Mouse (Mus musculus): ENCODE measurements around the gene Ppp2r5a.

The Ppp2r5a gene

DNA sequence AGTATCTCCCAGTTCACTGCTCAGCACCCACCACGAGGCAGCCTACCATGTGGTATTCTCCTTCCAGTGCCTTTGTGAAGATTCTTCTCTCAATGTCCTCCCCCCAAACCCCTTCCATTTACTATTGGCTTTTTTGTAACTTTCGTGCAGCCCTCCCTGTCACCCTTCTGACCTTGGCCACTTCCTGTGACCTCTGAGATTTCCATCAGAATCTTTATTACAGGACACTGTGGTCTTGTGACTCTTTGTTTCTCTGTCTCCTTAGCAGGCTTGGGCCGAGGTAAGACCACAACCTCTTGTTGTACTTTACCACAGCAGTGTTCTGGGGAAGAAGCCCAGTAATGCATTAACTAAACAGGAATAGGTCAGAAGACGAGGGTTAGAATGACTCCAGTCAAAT, 15.9 kb upstream of the Ppp2r5a start:
- DNase-seq (ENCODE audit: inconsistent ontology term), result no peak

DNA sequence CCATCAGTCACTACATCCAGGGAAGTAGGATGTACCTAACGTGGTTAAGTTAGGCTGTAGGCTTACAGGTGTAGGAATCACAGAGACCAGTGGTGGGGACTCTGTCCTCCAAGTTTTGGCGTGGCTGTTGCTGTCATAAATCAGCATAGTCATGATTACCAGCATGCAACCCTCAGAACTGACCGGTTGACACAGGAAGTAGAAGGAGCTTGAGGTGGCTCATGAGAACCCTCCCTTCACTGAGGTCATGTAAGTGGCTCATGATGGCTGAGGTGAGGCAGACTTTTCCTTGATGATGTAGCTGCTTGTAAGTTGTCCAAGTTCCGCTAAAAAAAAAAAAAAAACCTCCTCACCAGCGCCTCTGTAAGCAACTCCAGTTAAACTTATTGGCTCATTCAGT, 14.0 kb upstream of the Ppp2r5a start:
- DNase-seq (ENCODE audit: inconsistent ontology term), result no peak

GRCm38 (mm10) chr1:191416611-191417010, 13.5 kb upstream of the Ppp2r5a start:
- DNase-seq (ENCODE audit: inconsistent ontology term), result peak; percentile 91

GRCm38 (mm10) chr1:191414432-191414831, 11.4 kb upstream of the Ppp2r5a start:
- no peak for DNase-seq (ENCODE audit: inconsistent ontology term)

GRCm38 (mm10) chr1:191413691-191414415, 10.8 kb upstream of the Ppp2r5a start:
- no peak for DNase-seq (ENCODE audit: inconsistent ontology term)

GRCm38 (mm10) chr1:191410294-191411036, 7.4 kb upstream of the Ppp2r5a start:
- DNase-seq (ENCODE audit: inconsistent ontology term), result no peak

- no peak for DNase-seq (ENCODE audit: inconsistent ontology term)
Observed at GRCm38 (mm10) chr1:191407246-191407645, 4.2 kb upstream of the Ppp2r5a start.

DNA sequence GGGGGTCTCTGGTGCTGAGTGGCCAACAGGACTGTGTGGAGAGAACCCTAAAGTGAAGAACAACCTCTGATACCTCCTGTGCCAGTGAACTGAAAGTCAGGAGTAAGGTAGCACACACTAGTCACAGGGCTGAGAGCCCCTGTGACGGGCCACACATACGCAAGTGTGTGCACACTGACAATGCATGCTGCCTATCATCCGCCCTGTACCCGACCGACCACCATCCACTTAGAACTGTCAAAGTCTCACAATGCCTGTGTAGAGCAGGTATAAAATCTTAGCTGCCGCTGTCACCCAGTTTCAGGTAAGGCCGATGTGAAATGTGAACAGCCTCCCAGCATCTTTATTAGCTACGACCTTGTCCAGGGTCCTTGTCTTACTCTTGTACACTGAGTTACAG, 3.4 kb upstream of the Ppp2r5a start:
- no peak for DNase-seq (ENCODE audit: inconsistent ontology term)

- no peak for DNase-seq (ENCODE audit: inconsistent ontology term)
Observed at GRCm38 (mm10) chr1:191404721-191405329, 1.8 kb upstream of the Ppp2r5a start.

DNA sequence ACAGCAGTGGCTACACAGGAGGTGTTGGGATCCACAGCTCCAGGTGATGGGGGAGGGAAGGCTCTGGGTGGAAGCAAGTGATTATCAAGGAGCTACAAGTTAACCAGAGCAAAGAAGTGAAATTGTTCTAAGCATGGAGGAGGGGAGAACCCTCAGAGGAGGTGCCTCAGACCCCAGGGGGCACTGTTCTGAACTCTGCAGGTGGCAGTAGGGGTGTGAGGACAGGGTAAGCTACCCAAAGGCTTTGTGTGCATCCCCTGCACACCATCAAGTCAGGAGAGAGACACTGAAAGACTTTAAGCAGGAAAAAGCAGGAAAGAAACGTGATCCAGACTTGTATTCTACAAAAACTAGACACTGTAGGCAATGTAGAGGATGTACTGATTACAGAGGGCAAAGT, 1.2 kb upstream of the Ppp2r5a start:
- no peak for DNase-seq (ENCODE audit: inconsistent ontology term)

- no peak for DNase-seq (ENCODE audit: inconsistent ontology term)
Observed at GRCm38 (mm10) chr1:191402506-191402905, 566 bp downstream of the Ppp2r5a start.

DNA sequence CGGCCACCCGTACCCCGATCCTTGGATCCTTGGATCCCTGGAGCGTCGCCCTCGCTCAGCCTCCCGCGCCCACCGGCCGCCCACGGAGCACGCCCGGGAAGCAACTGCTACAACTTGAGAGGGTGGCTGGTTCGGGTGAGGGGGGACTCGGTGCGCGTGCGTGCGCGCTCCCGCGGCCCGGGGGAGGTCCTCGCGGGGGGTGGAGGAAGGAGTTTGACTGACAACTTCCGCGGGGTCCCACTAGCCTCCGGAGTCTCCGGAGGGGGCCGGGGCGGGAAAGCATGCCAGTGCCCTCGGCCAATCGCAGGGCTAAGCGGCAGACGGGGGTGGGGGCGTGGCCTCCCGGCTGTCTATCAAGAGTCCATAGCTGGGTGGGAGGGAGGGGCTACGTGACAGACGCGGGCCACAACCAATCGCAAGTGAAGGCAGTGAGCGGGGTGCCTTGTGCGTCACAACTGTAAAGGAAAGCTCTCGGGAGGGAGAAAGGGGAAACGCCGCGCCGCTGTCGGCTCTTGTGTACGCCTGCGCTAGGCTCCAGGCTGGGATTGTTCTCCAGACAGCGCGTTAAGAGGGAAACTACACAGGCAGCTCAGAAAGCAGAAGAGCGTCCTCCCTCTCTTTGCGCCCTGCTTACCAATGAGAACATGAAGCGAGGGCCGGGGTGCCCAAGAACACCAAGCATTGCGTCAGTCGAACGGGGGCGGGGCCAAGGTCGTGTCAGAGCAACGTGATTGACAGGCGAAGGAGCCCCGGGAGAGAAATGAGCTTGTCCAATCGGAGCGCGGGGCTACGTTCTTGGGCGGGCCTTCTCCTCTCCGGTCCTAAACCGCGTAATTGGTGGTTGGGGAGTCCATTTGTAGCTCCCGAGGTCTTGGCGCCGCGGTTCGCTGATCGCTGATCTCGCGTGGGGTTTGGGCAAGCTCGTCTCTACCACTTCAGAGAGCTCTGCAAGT, 5.9 kb downstream of the Ppp2r5a start:
- peak; percentile 100 for DNase-seq (ENCODE audit: inconsistent ontology term)

DNA sequence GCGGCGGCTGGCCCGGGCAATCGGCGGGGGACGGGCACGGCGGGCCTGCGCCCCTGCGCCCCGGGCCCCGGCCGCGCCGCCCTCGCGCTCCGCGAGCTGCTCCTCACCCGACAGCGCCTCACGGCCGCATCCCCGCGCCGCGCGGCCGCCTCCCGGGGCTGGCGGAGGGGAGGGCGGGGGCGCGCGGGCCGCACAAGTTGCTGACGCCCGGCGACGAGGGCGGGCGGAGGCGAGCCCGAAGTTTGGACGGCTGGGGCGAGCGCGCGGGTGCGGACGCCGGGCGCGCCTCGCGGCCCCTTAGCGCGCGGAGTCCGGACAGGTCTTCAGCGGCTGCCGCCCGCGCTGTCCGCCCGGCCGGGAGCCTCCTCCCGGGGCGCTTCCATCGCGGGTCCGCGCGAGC, 6.6 kb downstream of the Ppp2r5a start:
- no peak for DNase-seq (ENCODE audit: inconsistent ontology term)

GRCm38 (mm10) chr1:191395871-191396433, 7.1 kb downstream of the Ppp2r5a start:
- peak; percentile 54 for DNase-seq (ENCODE audit: inconsistent ontology term)

DNA sequence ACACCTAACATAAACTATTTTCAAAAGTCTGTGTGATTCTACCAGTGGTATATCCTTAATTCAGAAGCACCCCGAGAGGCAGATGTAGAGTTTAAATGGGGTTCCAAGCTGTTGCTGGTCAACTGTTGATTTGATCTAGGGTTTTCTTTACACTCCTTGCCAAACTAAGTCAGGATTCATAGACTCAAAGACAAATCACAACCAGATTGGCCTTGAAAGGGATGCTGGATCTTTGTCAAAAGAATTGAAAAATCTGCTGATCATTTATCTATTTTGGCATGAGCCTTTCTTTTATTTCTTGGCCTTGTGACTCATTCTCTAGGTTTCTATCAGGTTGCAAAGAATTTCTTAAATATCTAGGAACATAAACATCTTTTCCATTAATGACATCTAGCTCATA, 7.9 kb downstream of the Ppp2r5a start:
- DNase-seq (ENCODE audit: inconsistent ontology term), result peak; percentile 42

DNA sequence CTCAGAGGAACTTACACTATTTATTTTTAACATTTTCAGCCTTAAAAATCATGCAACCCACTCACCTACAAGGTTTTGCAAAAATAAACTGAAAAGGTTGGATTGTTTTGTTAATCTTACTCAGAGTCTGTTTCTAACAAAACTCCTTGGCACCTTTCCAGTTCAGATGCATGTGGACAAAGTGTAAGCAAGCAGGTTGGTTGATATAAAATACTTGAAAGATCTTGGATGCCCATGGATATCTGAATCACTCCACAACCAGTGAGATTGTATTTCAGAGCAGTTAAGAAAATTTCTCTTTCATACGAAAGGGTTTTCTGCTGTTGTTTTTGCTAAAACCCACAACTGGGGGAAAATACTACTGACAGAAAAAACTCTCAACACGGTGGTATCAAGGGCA, 8.9 kb downstream of the Ppp2r5a start:
- peak; percentile 29 for DNase-seq (ENCODE audit: inconsistent ontology term)

DNA sequence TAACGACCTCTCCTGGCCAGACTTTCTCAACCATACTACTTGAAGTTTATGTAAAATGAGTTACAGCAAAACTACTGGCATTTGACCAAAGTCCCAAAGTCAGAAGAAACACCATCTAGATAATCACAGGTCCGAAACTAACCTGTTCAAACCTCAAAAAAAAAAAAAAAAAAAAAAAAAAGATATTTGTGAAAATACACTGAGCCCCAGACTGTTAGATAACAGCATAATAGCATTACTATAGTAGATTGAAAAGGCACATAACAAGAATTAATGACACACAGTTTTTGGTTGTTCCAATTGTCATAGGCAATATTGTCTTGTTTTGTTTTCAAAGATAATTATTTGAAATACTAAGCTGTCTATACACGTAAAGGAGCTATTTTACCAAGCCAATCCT, 9.5 kb downstream of the Ppp2r5a start:
- no peak for DNase-seq (ENCODE audit: inconsistent ontology term)

DNA sequence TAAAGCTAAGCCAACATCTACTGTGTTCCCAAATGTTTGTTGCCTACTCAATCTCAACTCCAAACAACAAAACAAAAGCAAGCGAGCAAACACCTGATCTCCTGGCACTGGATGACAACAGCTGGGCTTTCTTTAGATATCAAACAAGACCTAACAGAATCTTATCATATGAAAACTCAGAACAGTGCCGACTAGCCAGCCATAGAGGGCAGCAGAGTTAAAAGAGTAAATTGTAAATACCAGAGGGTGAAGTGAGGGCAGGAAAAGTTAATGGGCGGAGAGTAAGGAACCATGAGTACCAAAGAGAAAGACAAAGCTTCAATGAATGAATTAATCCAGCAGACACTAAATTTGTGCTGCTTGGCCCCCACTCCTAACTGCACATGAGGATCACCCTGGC, 11.8 kb downstream of the Ppp2r5a start:
- DNase-seq (ENCODE audit: inconsistent ontology term), result peak; percentile 45

- DNase-seq (ENCODE audit: inconsistent ontology term), result no peak
Observed at GRCm38 (mm10) chr1:191384786-191385430, 18.2 kb downstream of the Ppp2r5a start.

- no peak for DNase-seq (ENCODE audit: inconsistent ontology term)
Observed at GRCm38 (mm10) chr1:191381955-191382736, 20.9 kb downstream of the Ppp2r5a start.

Data from Muller cell, postnatal 12 days (primary cell).